Comparison of ENCODE assay signal across 24 mouse cellular contexts in the genomic region with DNA sequence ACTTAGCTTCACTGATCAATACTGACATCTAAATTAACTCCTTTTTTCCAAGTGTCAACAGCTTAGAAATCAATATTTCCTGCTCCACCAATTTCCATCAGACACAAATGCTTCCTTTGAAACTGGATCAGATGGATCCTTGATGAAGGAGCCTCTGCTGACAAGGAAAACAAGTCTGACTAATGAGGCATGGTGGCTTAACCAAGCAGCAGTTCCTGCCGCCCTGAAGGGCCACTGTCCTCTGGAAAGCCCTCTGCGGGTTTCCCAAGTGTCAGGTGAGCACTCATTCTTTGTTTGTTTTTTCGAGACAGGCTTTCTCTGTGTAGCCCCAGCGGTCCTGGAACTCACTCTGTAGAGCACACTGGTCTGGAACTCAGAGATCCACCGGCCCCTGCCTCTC.
DNase-seq lines count a peak whose midpoint lies in the region; ATAC-seq and TF ChIP-seq lines count a peak whose summit lies in the region.
"Had no signal": no experiment of that assay in that cellular context is flagged by ENCODE, and none has a peak within 500 bp of the region (broad histone marks: within the 10 kb centered on the region; RNA-seq: fewer than 3 reads in every experiment).

No protein-coding gene starts in this region.

- no peak overlapping the region for H3K27ac ChIP-seq in embryonic facial prominence, embryonic 11.5 days (replicated peaks; ENCODE audit: low read depth, low read length)
- no peak overlapping the region for H3K27ac ChIP-seq in embryonic facial prominence, embryonic 10.5 days (replicated peaks)
- no peak overlapping the region for H3K27ac ChIP-seq in kidney, embryonic 16.5 days (ENCODE audit: low read length)
- 0 out of 2 replicates have a peak overlapping the region, but pooled peaks have one; percentile 4 for H3K27ac ChIP-seq in hindbrain, embryonic 15.5 days (replicated peaks)
- no peak overlapping the region for H3K27ac ChIP-seq in intestine, embryonic 15.5 days
- H3K27ac ChIP-seq: forebrain, embryonic 10.5 days; limb, embryonic 12.5 days; macrophage; stomach, postnatal 0 days had no signal

- no peaks in the 10 kb centered on the region for H3K27me3 ChIP-seq in embryonic facial prominence, embryonic 11.5 days (ENCODE audit: control insufficient read depth, insufficient read depth, low read length)
- H3K27me3 ChIP-seq in embryonic facial prominence, embryonic 10.5 days (replicated peaks; ENCODE audit: low read depth, poor library complexity, severe bottlenecking), result no peaks in the 10 kb centered on the region
- H3K27me3 ChIP-seq in kidney, embryonic 16.5 days (ENCODE audit: insufficient read depth, low read length), result no peaks in the 10 kb centered on the region
- no peaks in the 10 kb centered on the region for H3K27me3 ChIP-seq in hindbrain, embryonic 15.5 days
- no peaks in the 10 kb centered on the region for H3K27me3 ChIP-seq in intestine, embryonic 15.5 days (replicated peaks)
- H3K27me3 ChIP-seq: heart, embryonic 12.5 days; limb, embryonic 12.5 days had no signal

- no peaks in the 10 kb centered on the region for H3K4me1 ChIP-seq in embryonic facial prominence, embryonic 11.5 days (ENCODE audit: control insufficient read depth, insufficient read depth, low read length)
- H3K4me1 ChIP-seq in embryonic facial prominence, embryonic 10.5 days, result peaks cover 18% of the 10 kb centered on the region
- H3K4me1 ChIP-seq in kidney, embryonic 16.5 days (ENCODE audit: insufficient read depth, low read length), result no peaks in the 10 kb centered on the region
- H3K4me1 ChIP-seq in hindbrain, embryonic 15.5 days (replicated peaks), result peaks cover 4% of the 10 kb centered on the region
- no peaks in the 10 kb centered on the region for H3K4me1 ChIP-seq in intestine, embryonic 15.5 days (replicated peaks)

- H3K4me2 ChIP-seq in embryonic facial prominence, embryonic 11.5 days (ENCODE audit: low read depth, low read length), result no peak overlapping the region
- H3K4me2 ChIP-seq in kidney, embryonic 16.5 days (replicated peaks; ENCODE audit: low read depth, low read length), result no peak overlapping the region
- no peak overlapping the region for H3K4me2 ChIP-seq in hindbrain, embryonic 15.5 days
- no peak overlapping the region for H3K4me2 ChIP-seq in intestine, embryonic 15.5 days (replicated peaks)
- H3K4me2 ChIP-seq: heart, embryonic 12.5 days; limb, embryonic 12.5 days; liver, embryonic 11.5 days had no signal

- no peak for ATAC-seq in embryonic facial prominence, embryonic 11.5 days (replicated peaks; ENCODE audit: insufficient number of reproducible peaks, low FRiP score, low TSS enrichment, low read depth)
- ATAC-seq in kidney, embryonic 16.5 days (ENCODE audit: low FRiP score, low TSS enrichment), result peak; percentile 59; the same call in 1 of the 2 replicates
- ATAC-seq in hindbrain, embryonic 15.5 days (ENCODE audit: low FRiP score, low read depth), result no peak
- ATAC-seq in intestine, embryonic 15.5 days, result no peak
- ATAC-seq: forebrain, embryonic 16.5 days; liver, postnatal 0 days; lung, postnatal 0 days had no signal

- TF ChIP-seq CTCF in brain, embryonic 14.5 days (IDR thresholded peaks at IDR 0.05; ENCODE audit: borderline replicate concordance, extremely low read depth, insufficient read depth, insufficient read length), result no peak

- WGBS in embryonic facial prominence, embryonic 11.5 days, result 35% methylated on average over 5 of the region's 5 CpGs
- 37% methylated on average over 5 of the region's 5 CpGs for WGBS in embryonic facial prominence, embryonic 10.5 days
- WGBS in kidney, embryonic 16.5 days, result 22% methylated on average over 5 of the region's 5 CpGs
- 46% methylated on average over 5 of the region's 5 CpGs for WGBS in hindbrain, embryonic 15.5 days
- 42% methylated on average over 5 of the region's 5 CpGs for WGBS in intestine, embryonic 15.5 days

- no peak overlapping the region for H3K4me3 ChIP-seq in embryonic facial prominence, embryonic 11.5 days (ENCODE audit: low read depth, low read length)
- no peak overlapping the region for H3K4me3 ChIP-seq in embryonic facial prominence, embryonic 10.5 days
- H3K4me3 ChIP-seq in kidney, embryonic 16.5 days (ENCODE audit: low read length), result no peak overlapping the region
- H3K4me3 ChIP-seq in hindbrain, embryonic 15.5 days, result no peak overlapping the region
- no peak overlapping the region for H3K4me3 ChIP-seq in intestine, embryonic 15.5 days (replicated peaks)
- H3K4me3 ChIP-seq: forebrain, embryonic 10.5 days; heart, embryonic 12.5 days; limb, embryonic 12.5 days had no signal

- H3K9ac ChIP-seq in embryonic facial prominence, embryonic 11.5 days (replicated peaks; ENCODE audit: low read length), result no peak overlapping the region
- no peak overlapping the region for H3K9ac ChIP-seq in kidney, embryonic 16.5 days (replicated peaks; ENCODE audit: low read length)
- no peak overlapping the region for H3K9ac ChIP-seq in hindbrain, embryonic 15.5 days
- H3K9ac ChIP-seq in intestine, embryonic 15.5 days, result no peak overlapping the region
- H3K9ac ChIP-seq: heart, embryonic 12.5 days; limb, embryonic 12.5 days; liver, postnatal 0 days had no signal

- no peaks in the 10 kb centered on the region for H3K9me3 ChIP-seq in embryonic facial prominence, embryonic 11.5 days (replicated peaks; ENCODE audit: control insufficient read depth, low read length)
- H3K9me3 ChIP-seq in embryonic facial prominence, embryonic 10.5 days, result no peaks in the 10 kb centered on the region
- no peaks in the 10 kb centered on the region for H3K9me3 ChIP-seq in kidney, embryonic 16.5 days (ENCODE audit: low read length)
- H3K9me3 ChIP-seq in hindbrain, embryonic 15.5 days, result no peaks in the 10 kb centered on the region
- no peaks in the 10 kb centered on the region for H3K9me3 ChIP-seq in intestine, embryonic 15.5 days
- H3K9me3 ChIP-seq: forebrain, embryonic 10.5 days; heart, embryonic 12.5 days; limb, embryonic 12.5 days had no signal

- TF ChIP-seq POLR2A in brain, embryonic 14.5 days (IDR thresholded peaks at IDR 0.05; ENCODE audit: borderline replicate concordance, extremely low read depth, insufficient read depth, insufficient read length, poor library complexity, severe bottlenecking), result no peak

- H3K36me3 ChIP-seq in embryonic facial prominence, embryonic 11.5 days (replicated peaks; ENCODE audit: control insufficient read depth, insufficient read depth, low read depth, low read length), result peaks cover 3% of the 10 kb centered on the region; the same call in 1 of the 2 replicates
- peaks cover 29% of the 10 kb centered on the region for H3K36me3 ChIP-seq in embryonic facial prominence, embryonic 10.5 days (replicated peaks)
- H3K36me3 ChIP-seq in kidney, embryonic 16.5 days (ENCODE audit: insufficient read depth, low read length), result no peaks in the 10 kb centered on the region
- H3K36me3 ChIP-seq in hindbrain, embryonic 15.5 days, result peaks cover 20% of the 10 kb centered on the region
- peaks cover 2% of the 10 kb centered on the region; the same call in 1 of the 2 replicates for H3K36me3 ChIP-seq in intestine, embryonic 15.5 days

- peak; percentile 2 for DNase-seq in embryonic facial prominence, embryonic 11.5 days (ENCODE audit: low spot score)
- DNase-seq in embryonic facial prominence, embryonic 10.5 days (ENCODE audit: low spot score), result no peak
- DNase-seq in kidney, adult 9 months, result no peak
- peak; percentile 46 for DNase-seq in brain, embryonic 14.5 days (ENCODE audit: low read depth)
- DNase-seq in cerebellum, adult 8-10 months, result no peak
- DNase-seq: adrenal gland, postnatal 10 days; cerebellum, adult 9-11 months; gastrocnemius, postnatal 10 days; heart, adult 11 months; heart, postnatal 10 days; kidney, adult 2 months; liver, postnatal 0 days; right cerebral cortex, postnatal 14 days had no signal

Comparison
In these comparisons a context has a peak if more than half of its experiments do, and no peak if none do; other contexts are left out.
1. DNase-seq: peak in embryonic facial prominence, embryonic 11.5 days (single experiment) and brain, embryonic 14.5 days (single experiment); none in embryonic facial prominence, embryonic 10.5 days (single experiment), kidney, adult 9 months (single experiment) and cerebellum, adult 8-10 months (single experiment).